Mouse (Mus musculus) hindbrain, embryonic 11.5 days (tissue): ENCODE results near the gene Heatr5b. TPM values are rescaled to one million over a fixed set of nuclear protein-coding genes. Genes with fewer than 3 reads are reported as not detected.

Experiments
- polyA plus RNA-seq: library from polyadenylated mRNA; unstranded; fragments of >200 nt; fragmentation: Nextera tagmentation; extraction: Ambion mirVana; gene quantifications from 2 replicates; pipeline ENCODE4 v1.2.1, GENCODE M21; 2014

The Heatr5b gene
- polyA plus RNA-seq, 1 experiment from 2014 or later, result 12.3 TPM

Other genes with a start within 250 kb of the Heatr5b start
- 7.4 and 7.9 TPM in 2 replicates for gene Strn, start 98.2 kb downstream of the Heatr5b start, polyA plus RNA-seq
- 41.2 and 43.5 TPM in 2 replicates for gene Gpatch11, start 203 bp upstream of the Heatr5b start, polyA plus RNA-seq
- 5.5 and 7.4 TPM in 2 replicates for gene Eif2ak2, start 47.2 kb upstream of the Heatr5b start, polyA plus RNA-seq
- gene Sult6b1, start 71.6 kb upstream of the Heatr5b start, polyA plus RNA-seq, result 0.07 and 0.15 TPM in 2 replicates
- gene Cebpzos, start 81.1 kb upstream of the Heatr5b start, polyA plus RNA-seq, result 110 and 118 TPM in 2 replicates
- gene Cebpz, start 101.7 kb upstream of the Heatr5b start, polyA plus RNA-seq, result 55.6 and 61.5 TPM in 2 replicates
- gene Ndufaf7, start 101.8 kb upstream of the Heatr5b start, polyA plus RNA-seq, result 52.7 and 54.3 TPM in 2 replicates
- 40.9 and 44.0 TPM in 2 replicates for gene Prkd3, start 185.5 kb upstream of the Heatr5b start, polyA plus RNA-seq
- 8.2 and 10.6 TPM in 2 replicates for gene Qpct, start 216.5 kb upstream of the Heatr5b start, polyA plus RNA-seq